Mouse (Mus musculus): Measurements from ENCODE around the gene Fgfr2. TPM values are rescaled to one million over a fixed set of nuclear protein-coding genes. Genes with fewer than 3 reads are reported as not detected.

Gene Fgfr2
- polyA plus RNA-seq, 1 experiment: 0.17 TPM

DNA sequence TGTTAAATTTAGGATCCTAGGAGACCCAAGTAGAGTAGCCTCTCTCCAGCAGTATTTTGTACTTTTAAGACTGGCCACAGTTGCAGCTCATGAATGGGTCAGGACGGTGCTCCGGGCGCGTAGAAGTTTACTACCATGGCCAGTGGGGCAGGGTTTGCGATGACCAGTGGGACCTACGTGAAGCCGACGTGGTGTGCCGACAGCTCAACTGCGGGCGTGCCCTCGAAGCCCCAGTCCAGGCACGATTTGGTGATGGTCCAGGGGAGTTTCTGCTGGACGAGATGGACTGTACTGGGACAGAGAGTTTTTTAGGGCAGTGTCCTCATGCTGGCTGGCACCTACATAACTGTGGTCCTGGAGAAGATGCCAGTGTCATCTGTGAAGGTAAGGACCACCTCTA, 1935.2 kb downstream of the Fgfr2 start:
- TF ChIP-seq TCF12 (IDR thresholded peaks at IDR 0.05; ENCODE audit: insufficient read depth, poor library complexity, severe bottlenecking): no peak
- no peak for TF ChIP-seq TCF3 (IDR thresholded peaks at IDR 0.05; ENCODE audit: insufficient read length, low read depth)
- no peak for TF ChIP-seq MYOG (IDR thresholded peaks at IDR 0.05; ENCODE audit: control insufficient read depth in 1 of 3, insufficient read depth in 1 of 3, insufficient read length in 2 of 3, low read depth in 2 of 3)
- TF ChIP-seq POLR2AphosphoS2 (IDR thresholded peaks at IDR 0.05; ENCODE audit: insufficient read length, low read depth): no peak
- TF ChIP-seq SRF (IDR thresholded peaks at IDR 0.05; ENCODE audit: control insufficient read depth, insufficient read length, low read depth): no peak
- H3ac ChIP-seq (ENCODE audit: control insufficient read depth, insufficient read length): no peak overlapping the region
- no peak overlapping the region for H3K4me3 ChIP-seq
- H3K4me2 ChIP-seq (ENCODE audit: low read depth): no peak overlapping the region
- H3K36me3 ChIP-seq (ENCODE audit: control insufficient read depth, insufficient read depth): no peaks in the 10 kb centered on the region
- H3K27me3 ChIP-seq (ENCODE audit: control insufficient read depth, insufficient read depth, insufficient read length): no peaks in the 10 kb centered on the region
- no peaks in the 10 kb centered on the region for H3K79me2 ChIP-seq (ENCODE audit: control insufficient read depth, insufficient read depth)

DNA sequence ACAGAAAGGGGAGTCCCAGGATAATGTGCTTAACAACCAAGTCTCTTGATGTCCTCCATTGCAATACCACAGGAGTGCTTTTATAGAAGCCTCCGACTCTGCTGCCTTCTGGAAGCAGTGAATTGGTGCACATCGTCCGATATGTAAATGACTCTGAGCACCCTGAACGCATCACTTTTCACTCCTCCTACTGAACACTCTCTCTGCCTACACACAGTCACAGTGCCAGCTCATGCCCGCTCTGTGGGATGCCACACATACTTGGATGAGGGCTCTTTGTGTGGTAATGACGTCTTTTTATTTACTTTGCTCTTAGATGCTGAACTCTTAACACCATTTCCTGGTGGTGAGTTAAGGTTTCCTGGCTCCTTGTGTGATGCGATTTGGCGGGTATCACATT, 1936.1 kb downstream of the Fgfr2 start:
- Histone ChIP-seq H3K4me2 (ENCODE audit: low read depth) (peak overlapping the region; percentile 36), H3K27me3 (ENCODE audit: control insufficient read depth, insufficient read depth, insufficient read length) (no peaks in the 10 kb centered on the region), H3K36me3 (ENCODE audit: control insufficient read depth, insufficient read depth) (no peaks in the 10 kb centered on the region), H3K79me2 (ENCODE audit: control insufficient read depth, insufficient read depth) (no peaks in the 10 kb centered on the region), H3K4me3 (no peak overlapping the region), H3ac (ENCODE audit: control insufficient read depth, insufficient read length) (no peak overlapping the region)
- TF ChIP-seq MYOG (IDR thresholded peaks at IDR 0.05; ENCODE audit: control insufficient read depth in 1 of 3, insufficient read depth in 1 of 3, insufficient read length in 2 of 3, low read depth in 2 of 3): no peak
- no peak for TF ChIP-seq REST (IDR thresholded peaks at IDR 0.05; ENCODE audit: insufficient read depth, insufficient read length)
- no peak for TF ChIP-seq MYOD1 (IDR thresholded peaks at IDR 0.05; ENCODE audit: control insufficient read depth in 1 of 3, insufficient read length in 2 of 3, low read depth in 2 of 3)
- no peak for TF ChIP-seq SRF (IDR thresholded peaks at IDR 0.05; ENCODE audit: control insufficient read depth, insufficient read length, low read depth)
- no peak for TF ChIP-seq E2F4 (IDR thresholded peaks at IDR 0.05; ENCODE audit: insufficient read depth)
- no peak for TF ChIP-seq POLR2A (IDR thresholded peaks at IDR 0.05; ENCODE audit: insufficient read length, low read depth)
- TF ChIP-seq MAX (IDR thresholded peaks at IDR 0.05; ENCODE audit: low read depth): no peak
- TF ChIP-seq POLR2AphosphoS2 (IDR thresholded peaks at IDR 0.05; ENCODE audit: insufficient read length, low read depth): no peak
- no peak for TF ChIP-seq TCF3 (IDR thresholded peaks at IDR 0.05; ENCODE audit: insufficient read length, low read depth)
- TF ChIP-seq TCF12 (IDR thresholded peaks at IDR 0.05; ENCODE audit: insufficient read depth, poor library complexity, severe bottlenecking): no peak
- no peak for TF ChIP-seq CEBPB (IDR thresholded peaks at IDR 0.05; ENCODE audit: insufficient read depth, poor library complexity, severe bottlenecking)
- no peak for TF ChIP-seq USF1 (IDR thresholded peaks at IDR 0.05; ENCODE audit: low read depth)

DNA sequence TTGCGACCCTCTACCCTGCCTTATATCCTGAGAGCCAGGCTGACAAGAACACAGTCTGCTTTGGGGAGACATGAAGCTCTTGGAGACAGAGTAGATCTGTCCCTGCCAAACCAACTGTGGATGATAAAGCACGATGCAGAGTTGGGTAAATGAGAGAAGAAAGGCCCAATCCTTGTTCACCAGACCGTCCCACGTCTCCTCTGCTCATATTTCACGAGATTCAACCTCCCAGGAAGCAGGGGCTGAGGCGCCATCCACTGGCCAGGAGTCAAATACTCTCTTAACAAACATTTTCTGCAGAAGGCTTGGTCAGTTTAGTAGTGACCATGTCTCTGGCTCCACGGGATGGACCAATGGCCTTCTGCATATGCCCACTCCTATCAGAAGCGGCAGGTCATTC, 1938.8 kb downstream of the Fgfr2 start:
- Histone ChIP-seq H3K4me2 (ENCODE audit: low read depth) (no peak overlapping the region), H3K27me3 (ENCODE audit: control insufficient read depth, insufficient read depth, insufficient read length) (no peaks in the 10 kb centered on the region), H3K79me2 (ENCODE audit: control insufficient read depth, insufficient read depth) (no peaks in the 10 kb centered on the region), H3ac (ENCODE audit: control insufficient read depth, insufficient read length) (no peak overlapping the region), H3K4me3 (no peak overlapping the region), H3K36me3 (ENCODE audit: control insufficient read depth, insufficient read depth) (no peaks in the 10 kb centered on the region)
- TF ChIP-seq TCF3 (IDR thresholded peaks at IDR 0.05; ENCODE audit: insufficient read length, low read depth): no peak
- TF ChIP-seq E2F4 (IDR thresholded peaks at IDR 0.05; ENCODE audit: insufficient read depth): no peak
- no peak for TF ChIP-seq POLR2A (IDR thresholded peaks at IDR 0.05; ENCODE audit: insufficient read length, low read depth)
- TF ChIP-seq POLR2AphosphoS2 (IDR thresholded peaks at IDR 0.05; ENCODE audit: insufficient read length, low read depth): no peak
- no peak for TF ChIP-seq REST (IDR thresholded peaks at IDR 0.05; ENCODE audit: insufficient read depth, insufficient read length)
- TF ChIP-seq SRF (IDR thresholded peaks at IDR 0.05; ENCODE audit: control insufficient read depth, insufficient read length, low read depth): no peak
- TF ChIP-seq USF1 (IDR thresholded peaks at IDR 0.05; ENCODE audit: low read depth): no peak
- TF ChIP-seq MYOD1 (IDR thresholded peaks at IDR 0.05; ENCODE audit: control insufficient read depth in 1 of 3, insufficient read length in 2 of 3, low read depth in 2 of 3): no peak
- TF ChIP-seq CEBPB (IDR thresholded peaks at IDR 0.05; ENCODE audit: insufficient read depth, poor library complexity, severe bottlenecking): no peak
- no peak for TF ChIP-seq MAX (IDR thresholded peaks at IDR 0.05; ENCODE audit: low read depth)
- no peak for TF ChIP-seq TCF12 (IDR thresholded peaks at IDR 0.05; ENCODE audit: insufficient read depth, poor library complexity, severe bottlenecking)
- no peak for TF ChIP-seq MYOG (IDR thresholded peaks at IDR 0.05; ENCODE audit: control insufficient read depth in 1 of 3, insufficient read depth in 1 of 3, insufficient read length in 2 of 3, low read depth in 2 of 3)

DNA sequence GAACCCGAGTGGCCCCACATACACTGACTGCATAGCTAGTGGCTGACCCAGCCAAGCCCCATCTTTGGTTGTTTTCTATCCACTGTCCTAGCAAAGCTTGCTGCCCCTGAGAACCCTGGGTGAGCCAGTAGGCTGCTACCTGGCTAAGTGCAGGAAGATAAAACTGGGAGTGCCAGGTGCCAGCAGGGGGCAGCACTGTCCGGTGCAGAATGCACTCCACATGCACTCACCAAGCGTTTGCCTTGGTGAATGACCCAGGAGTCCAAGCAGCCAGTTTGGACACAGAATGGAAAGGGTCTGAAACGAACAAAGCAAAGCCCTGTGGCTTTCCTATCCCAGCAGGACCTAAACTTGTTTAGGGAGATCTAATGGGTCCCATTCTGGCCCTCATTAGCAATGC, 1940.5 kb downstream of the Fgfr2 start:
- no peak overlapping the region for H3K4me2 ChIP-seq (ENCODE audit: low read depth)
- no peak overlapping the region for H3K4me3 ChIP-seq
- no peaks in the 10 kb centered on the region for H3K36me3 ChIP-seq (ENCODE audit: control insufficient read depth, insufficient read depth)
- no peaks in the 10 kb centered on the region for H3K27me3 ChIP-seq (ENCODE audit: control insufficient read depth, insufficient read depth, insufficient read length)
- H3K79me2 ChIP-seq (ENCODE audit: control insufficient read depth, insufficient read depth): no peaks in the 10 kb centered on the region
- no peak overlapping the region for H3ac ChIP-seq (ENCODE audit: control insufficient read depth, insufficient read length)
- TF ChIP-seq REST (IDR thresholded peaks at IDR 0.05; ENCODE audit: insufficient read depth, insufficient read length): no peak

DNA sequence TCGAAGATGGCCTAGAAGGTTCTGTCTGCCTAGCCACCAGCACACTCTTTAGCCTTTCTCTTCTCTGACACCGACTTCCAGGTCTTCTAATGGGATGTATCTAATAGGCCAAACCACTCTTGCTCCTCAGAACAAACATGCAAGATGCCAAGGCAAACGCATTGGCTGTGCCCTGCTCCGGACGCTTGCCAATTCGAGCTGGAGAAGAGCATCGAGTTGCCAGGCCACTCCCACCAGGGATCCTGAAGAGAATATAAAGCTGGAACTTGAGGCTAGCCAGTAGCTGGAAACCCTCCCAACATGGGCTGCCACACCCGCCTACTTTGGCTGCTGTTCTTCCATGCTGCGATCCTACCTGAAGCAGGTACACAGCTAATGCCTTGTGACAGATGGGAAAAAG, 1949.0 kb downstream of the Fgfr2 start, which contains the start of gene 5430419D17Rik:
5430419D17Rik (plus strand) TSS at position 282 of the 400 bp plus-strand sequence.
- H3K4me2 ChIP-seq (ENCODE audit: low read depth): no peak within 1 kb of the TSS
- TF ChIP-seq POLR2A (IDR thresholded peaks at IDR 0.05; ENCODE audit: insufficient read length, low read depth) (no peak), MYOG (IDR thresholded peaks at IDR 0.05; ENCODE audit: control insufficient read depth in 1 of 3, insufficient read depth in 1 of 3, insufficient read length in 2 of 3, low read depth in 2 of 3) (no peak), TCF3 (IDR thresholded peaks at IDR 0.05; ENCODE audit: insufficient read length, low read depth) (no peak), TCF12 (IDR thresholded peaks at IDR 0.05; ENCODE audit: insufficient read depth, poor library complexity, severe bottlenecking) (no peak), MAX (IDR thresholded peaks at IDR 0.05; ENCODE audit: low read depth) (no peak), MYOD1 (IDR thresholded peaks at IDR 0.05; ENCODE audit: control insufficient read depth in 1 of 3, insufficient read length in 2 of 3, low read depth in 2 of 3) (no peak), SRF (IDR thresholded peaks at IDR 0.05; ENCODE audit: control insufficient read depth, insufficient read length, low read depth) (no peak), CEBPB (IDR thresholded peaks at IDR 0.05; ENCODE audit: insufficient read depth, poor library complexity, severe bottlenecking) (no peak), E2F4 (IDR thresholded peaks at IDR 0.05; ENCODE audit: insufficient read depth) (no peak), REST (IDR thresholded peaks at IDR 0.05; ENCODE audit: insufficient read depth, insufficient read length) (no peak), USF1 (IDR thresholded peaks at IDR 0.05; ENCODE audit: low read depth) (no peak), POLR2AphosphoS2 (IDR thresholded peaks at IDR 0.05; ENCODE audit: insufficient read length, low read depth) (no peak)
- H3K79me2 ChIP-seq (ENCODE audit: control insufficient read depth, insufficient read depth): no peaks in the 10 kb centered on the region
- H3K27me3 ChIP-seq (ENCODE audit: control insufficient read depth, insufficient read depth, insufficient read length): no peaks in the 10 kb centered on the region
- no peaks in the 10 kb centered on the region for H3K36me3 ChIP-seq (ENCODE audit: control insufficient read depth, insufficient read depth)
- H3K4me3 ChIP-seq: no peak within 1 kb of the TSS
- H3ac ChIP-seq (ENCODE audit: control insufficient read depth, insufficient read length): no peak within 1 kb of the TSS
